Mouse (Mus musculus) cortical plate, adult 2 months (tissue): ENCODE data around the gene Stat5b.

ENCODE experiments used
- CTCF ChIP-seq: fragments of 200-500 bp; IDR thresholded peaks from 2 replicates; pipeline ENCODE4 v1.5.1; 2011; ENCODE audit warnings: mild to moderate bottlenecking, control low read depth, low read length; ENCODE audit not compliant: insufficient read depth; ENCODE audit errors: extremely low read depth
- POLR2A ChIP-seq: fragments of 200-500 bp; IDR thresholded peaks from 2 replicates; pipeline ENCODE4 v1.6.1; 2011; ENCODE audit warnings: mild to moderate bottlenecking, low read length, control low read depth; ENCODE audit not compliant: insufficient read depth; ENCODE audit errors: extremely low read depth

DNA sequence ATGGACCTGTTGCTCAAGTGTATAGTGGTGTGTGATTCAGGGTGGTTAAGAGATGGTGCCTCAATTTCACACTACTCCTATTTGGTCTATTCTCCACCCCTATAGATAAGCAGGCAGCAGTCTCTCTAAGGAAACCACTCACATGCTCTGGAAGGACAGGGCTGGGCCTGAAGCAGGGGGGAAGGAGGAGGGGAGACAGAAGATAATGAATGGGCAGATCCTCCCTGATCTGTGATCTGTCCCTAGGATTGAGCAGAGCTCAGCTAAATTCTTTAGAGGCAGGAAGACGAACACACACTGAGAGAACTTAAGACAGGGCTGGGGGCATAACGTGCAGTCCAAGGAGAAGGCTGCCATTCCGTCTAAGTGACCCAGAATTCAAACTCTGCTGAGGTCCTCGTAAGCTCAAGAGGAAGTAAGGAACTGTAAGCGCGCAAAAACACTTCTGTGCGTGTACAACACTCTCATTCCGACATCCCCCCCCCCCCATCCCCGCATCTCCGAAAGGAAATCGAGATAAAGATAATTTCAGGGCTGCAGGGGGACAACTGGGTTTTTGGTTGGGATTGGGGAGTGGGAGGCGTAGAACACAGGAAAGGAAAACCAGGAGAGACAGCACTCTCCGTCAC, 113.3 kb downstream of the Stat5b start:
- TF ChIP-seq CTCF (no peak), POLR2A (no peak)
